In the genomic region with DNA sequence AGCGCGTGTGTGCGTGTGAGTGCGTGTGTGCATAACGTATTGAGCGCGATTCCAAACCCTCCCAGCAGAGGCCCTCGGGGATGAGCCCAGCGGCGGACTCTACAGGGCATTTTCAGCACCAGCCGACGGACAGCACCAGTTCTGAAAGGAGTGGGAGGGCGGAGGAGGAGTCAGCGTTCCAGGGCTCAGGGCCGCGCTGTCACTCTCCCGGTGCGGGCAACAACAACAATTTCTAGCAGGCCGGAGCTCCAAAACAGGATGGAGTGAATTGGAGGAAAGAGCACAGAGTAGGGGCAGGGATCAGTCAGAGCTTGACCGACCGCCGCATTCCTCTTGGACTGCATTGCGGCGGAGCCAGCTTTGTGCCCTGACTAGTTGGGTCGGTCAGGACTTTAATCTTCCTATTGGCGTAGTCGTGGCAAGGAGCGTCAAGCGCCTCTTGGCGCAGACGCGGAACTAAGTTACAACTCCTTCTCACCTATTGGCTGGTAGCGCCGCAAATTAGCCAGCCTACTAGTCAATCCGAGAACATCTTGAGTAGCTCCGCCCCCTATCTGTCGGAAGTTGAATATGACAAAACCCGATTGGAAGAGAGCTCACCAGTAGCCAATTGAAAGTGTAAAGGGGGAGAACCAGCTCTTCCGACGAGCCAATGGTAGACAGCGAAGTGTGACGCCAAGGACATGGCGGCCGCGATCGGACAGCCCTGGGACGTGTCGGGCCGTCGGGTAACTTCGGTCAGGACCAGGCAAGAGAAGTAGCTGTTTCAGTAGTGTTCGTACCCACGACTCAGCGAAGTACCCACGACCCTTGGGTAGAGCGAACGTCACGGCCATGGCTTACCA, we compare ENCODE assay signal across 8 mouse cellular contexts. TPM values are rescaled to one million over a fixed set of nuclear protein-coding genes. Genes with fewer than 3 reads are reported as not detected.
DNase-seq lines count a peak whose midpoint lies in the region; ATAC-seq and TF ChIP-seq lines count a peak whose summit lies in the region.

A gene (plus strand): TSS at position 655 of the 845 bp plus-strand sequence.

- under 1% methylated on average over 58 of the region's 58 CpGs for WGBS in heart, embryonic 12.5 days
- WGBS in kidney, postnatal 0 days = under 1% methylated on average over 58 of the region's 58 CpGs
- under 1% methylated on average over 58 of the region's 58 CpGs for WGBS in liver, embryonic 11.5 days
- WGBS in stomach, embryonic 14.5 days = under 1% methylated on average over 58 of the region's 58 CpGs

- peak within 1 kb of the TSS; percentile 79 for H3K9ac ChIP-seq in heart, embryonic 12.5 days
- peak within 1 kb of the TSS; percentile 63 for H3K9ac ChIP-seq in kidney, postnatal 0 days (ENCODE audit: low read depth, low read length)
- H3K9ac ChIP-seq in liver, embryonic 11.5 days (ENCODE audit: low read depth, low read length) = peak within 1 kb of the TSS; percentile 79
- H3K9ac ChIP-seq in stomach, embryonic 14.5 days (replicated peaks; ENCODE audit: low read depth, low read length) = peak within 1 kb of the TSS; percentile 69

- H3K27me3 ChIP-seq in heart, embryonic 12.5 days (replicated peaks) = peaks cover 34% of the 10 kb centered on the region
- peaks cover 20% of the 10 kb centered on the region; the same call in 1 of the 2 replicates for H3K27me3 ChIP-seq in kidney, postnatal 0 days (ENCODE audit: insufficient read depth, low read length)
- peaks cover 34% of the 10 kb centered on the region for H3K27me3 ChIP-seq in liver, embryonic 11.5 days (replicated peaks; ENCODE audit: control insufficient read depth, insufficient read depth, low read length)
- H3K27me3 ChIP-seq in stomach, embryonic 14.5 days (ENCODE audit: control insufficient read depth, insufficient read depth, low read length) = peaks cover 27% of the 10 kb centered on the region

- ATAC-seq in erythroid progenitor cell, adult 5-6 weeks (replicated peaks; ENCODE audit: low FRiP score, poor library complexity, severe bottlenecking) = peak; percentile 87
- peak; percentile 88 for ATAC-seq in heart, embryonic 12.5 days (ENCODE audit: insufficient number of reproducible peaks, low FRiP score)
- ATAC-seq in kidney, postnatal 0 days (replicated peaks; ENCODE audit: low FRiP score, low read depth) = peak; percentile 91
- ATAC-seq in liver, embryonic 11.5 days (replicated peaks; ENCODE audit: low FRiP score) = peak; percentile 93
- peak; percentile 92 for ATAC-seq in stomach, embryonic 14.5 days (ENCODE audit: insufficient number of reproducible peaks, insufficient read depth, low FRiP score, low read depth)

- H3K4me3 ChIP-seq in heart, embryonic 12.5 days = peak within 1 kb of the TSS; percentile 73
- H3K4me3 ChIP-seq in kidney, postnatal 0 days (replicated peaks; ENCODE audit: low read depth, low read length) = peak within 1 kb of the TSS; percentile 67
- peak within 1 kb of the TSS; percentile 79 for H3K4me3 ChIP-seq in liver, embryonic 11.5 days (ENCODE audit: low read depth, low read length)
- H3K4me3 ChIP-seq in stomach, embryonic 14.5 days (ENCODE audit: low read depth, low read length) = peak within 1 kb of the TSS; percentile 83

- H3K27ac ChIP-seq in heart, embryonic 12.5 days (ENCODE audit: poor library complexity, severe bottlenecking) = peak within 1 kb of the TSS; percentile 69
- peak within 1 kb of the TSS; percentile 78 for H3K27ac ChIP-seq in kidney, postnatal 0 days
- peak within 1 kb of the TSS; percentile 68 for H3K27ac ChIP-seq in liver, embryonic 11.5 days (ENCODE audit: low read depth, low read length)
- peak within 1 kb of the TSS; percentile 41; the same call in 1 of the 2 replicates for H3K27ac ChIP-seq in stomach, embryonic 14.5 days (ENCODE audit: low read length)

- no peaks in the 10 kb centered on the region for H3K9me3 ChIP-seq in heart, embryonic 12.5 days (replicated peaks)
- H3K9me3 ChIP-seq in kidney, postnatal 0 days (replicated peaks; ENCODE audit: low read length) = no peaks in the 10 kb centered on the region
- no peaks in the 10 kb centered on the region for H3K9me3 ChIP-seq in liver, embryonic 11.5 days (ENCODE audit: control insufficient read depth, low read length)
- H3K9me3 ChIP-seq in stomach, embryonic 14.5 days (ENCODE audit: control insufficient read depth, low read depth, low read length) = no peaks in the 10 kb centered on the region

- peaks cover 25% of the 10 kb centered on the region for H3K4me1 ChIP-seq in heart, embryonic 12.5 days (replicated peaks)
- H3K4me1 ChIP-seq in kidney, postnatal 0 days (replicated peaks; ENCODE audit: insufficient read depth, low read length) = peaks cover 4% of the 10 kb centered on the region; the same call in 1 of the 2 replicates
- H3K4me1 ChIP-seq in liver, embryonic 11.5 days (replicated peaks; ENCODE audit: control insufficient read depth, insufficient read depth, low read length) = peaks cover 14% of the 10 kb centered on the region
- H3K4me1 ChIP-seq in stomach, embryonic 14.5 days (ENCODE audit: control insufficient read depth, insufficient read depth, low read length) = peaks cover 19% of the 10 kb centered on the region

- peak within 1 kb of the TSS; percentile 86 for H3K4me2 ChIP-seq in heart, embryonic 12.5 days
- H3K4me2 ChIP-seq in kidney, postnatal 0 days (ENCODE audit: low read length) = peak within 1 kb of the TSS; percentile 70
- H3K4me2 ChIP-seq in liver, embryonic 11.5 days = peak within 1 kb of the TSS; percentile 88
- H3K4me2 ChIP-seq in stomach, embryonic 14.5 days (replicated peaks; ENCODE audit: low read depth, low read length) = peak within 1 kb of the TSS; percentile 71

- peaks cover 32% of the 10 kb centered on the region for H3K36me3 ChIP-seq in heart, embryonic 12.5 days
- H3K36me3 ChIP-seq in kidney, postnatal 0 days (ENCODE audit: insufficient read depth, low read length) = 0 out of 2 replicates have a peak, but pooled peaks cover 10% of the 10 kb centered on the region
- H3K36me3 ChIP-seq in liver, embryonic 11.5 days (ENCODE audit: control insufficient read depth, insufficient read depth, low read length) = peaks cover 9% of the 10 kb centered on the region
- peaks cover 29% of the 10 kb centered on the region; the same call in 1 of the 2 replicates for H3K36me3 ChIP-seq in stomach, embryonic 14.5 days (ENCODE audit: control insufficient read depth, insufficient read depth, low read length)

- TF ChIP-seq CTCF in kidney, postnatal 0 days (IDR thresholded peaks at IDR 0.05; ENCODE audit: low read depth) = peak; percentile 66

- DNase-seq in CD4-positive helper T cell, adult 2 months (ENCODE audit: low read depth, low spot score) = peak; percentile 99
- peak; percentile 98 for DNase-seq in brain, embryonic 18.5 days (ENCODE audit: low read depth, low spot score)
- DNase-seq in kidney, postnatal 0 days (ENCODE audit: low spot score) = peak; percentile 100
- DNase-seq in liver, embryonic 11.5 days (ENCODE audit: low spot score) = peak; percentile 93
- peak; percentile 98 for DNase-seq in naive thymus-derived CD4-positive, alpha-beta T cell, adult 2 months (ENCODE audit: low read depth)

RNA-seq across cellular contexts. Expression of the gene that starts here (rescaled TPM):
- total RNA-seq in erythroid progenitor cell, adult 5-6 weeks (2015; ENCODE audit: low replicate concordance) = 5.0 and 10.8 TPM in 2 replicates
- 6.2 TPM in 1 of 2 replicates, not detected in the other for total RNA-seq in erythroid progenitor cell, adult 5-6 weeks (2017; ENCODE audit: low replicate concordance)
- polyA plus RNA-seq in heart, embryonic 12.5 days (2016; fragmentation: Nextera tagmentation; extraction: Ambion mirVana) = 76.0 and 82.8 TPM in 2 replicates
- 129 and 132 TPM in 2 replicates for polyA plus RNA-seq in kidney, postnatal 0 days (2015; fragmentation: Nextera tagmentation; extraction: Ambion mirVana)
- polyA plus RNA-seq in liver, embryonic 11.5 days (2014; fragmentation: Nextera tagmentation; extraction: Ambion mirVana) = 77.8 and 83.4 TPM in 2 replicates
- 112 and 117 TPM in 2 replicates for polyA plus RNA-seq in stomach, embryonic 14.5 days (2014; fragmentation: Nextera tagmentation; extraction: Ambion mirVana)

Comparison
In these comparisons a context has a peak if more than half of its experiments do, and no peak if none do; other contexts are left out.
1. Peak in every context shown above with its lines: DNase-seq, ATAC-seq, H3K4me3 ChIP-seq and H3K27ac ChIP-seq.